Mouse (Mus musculus): ENCODE data around the gene Prss56.

The Prss56 gene

DNA sequence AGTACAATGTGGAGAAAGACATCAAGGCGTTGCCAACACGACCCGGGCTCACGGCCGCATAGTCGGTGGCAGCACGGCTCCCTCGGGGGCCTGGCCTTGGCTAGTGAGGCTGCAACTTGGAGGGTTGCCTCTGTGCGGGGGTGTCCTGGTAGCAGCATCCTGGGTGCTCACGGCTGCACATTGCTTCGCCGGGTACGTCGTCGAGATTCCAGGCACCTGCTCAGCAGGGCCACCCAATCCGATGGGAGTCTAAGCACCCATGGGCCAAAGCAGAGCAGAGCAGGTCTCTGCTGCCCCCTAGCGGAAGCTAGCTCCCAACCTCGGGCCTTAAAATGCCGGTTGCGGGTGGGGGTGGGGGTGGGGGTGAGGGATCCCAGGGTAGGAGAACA is 1.6 kb downstream of the Prss56 start:
- no peak for DNase-seq (ENCODE audit: extremely low read depth, low read depth, low spot score)

DNA sequence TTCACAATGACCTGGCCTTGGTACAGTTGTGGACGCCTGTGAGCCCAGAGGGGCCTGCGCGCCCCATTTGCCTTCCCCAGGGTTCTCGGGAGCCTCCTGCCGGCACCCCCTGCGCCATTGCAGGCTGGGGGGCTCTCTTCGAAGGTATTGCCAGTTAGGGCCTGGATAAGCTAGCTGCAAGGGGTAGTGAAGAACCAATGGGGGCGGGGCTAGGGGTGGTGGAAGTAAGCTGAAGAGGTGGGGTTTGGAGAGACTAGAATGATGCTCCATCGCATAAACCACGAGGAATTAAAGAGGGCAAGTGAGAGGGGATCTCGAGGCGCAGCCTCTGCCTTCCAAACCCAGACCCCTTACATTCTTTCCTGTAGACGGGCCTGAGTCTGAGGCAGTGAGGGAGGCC is 2.4 kb downstream of the Prss56 start:
- no peak for DNase-seq (ENCODE audit: extremely low read depth, low read depth, low spot score)

DNA sequence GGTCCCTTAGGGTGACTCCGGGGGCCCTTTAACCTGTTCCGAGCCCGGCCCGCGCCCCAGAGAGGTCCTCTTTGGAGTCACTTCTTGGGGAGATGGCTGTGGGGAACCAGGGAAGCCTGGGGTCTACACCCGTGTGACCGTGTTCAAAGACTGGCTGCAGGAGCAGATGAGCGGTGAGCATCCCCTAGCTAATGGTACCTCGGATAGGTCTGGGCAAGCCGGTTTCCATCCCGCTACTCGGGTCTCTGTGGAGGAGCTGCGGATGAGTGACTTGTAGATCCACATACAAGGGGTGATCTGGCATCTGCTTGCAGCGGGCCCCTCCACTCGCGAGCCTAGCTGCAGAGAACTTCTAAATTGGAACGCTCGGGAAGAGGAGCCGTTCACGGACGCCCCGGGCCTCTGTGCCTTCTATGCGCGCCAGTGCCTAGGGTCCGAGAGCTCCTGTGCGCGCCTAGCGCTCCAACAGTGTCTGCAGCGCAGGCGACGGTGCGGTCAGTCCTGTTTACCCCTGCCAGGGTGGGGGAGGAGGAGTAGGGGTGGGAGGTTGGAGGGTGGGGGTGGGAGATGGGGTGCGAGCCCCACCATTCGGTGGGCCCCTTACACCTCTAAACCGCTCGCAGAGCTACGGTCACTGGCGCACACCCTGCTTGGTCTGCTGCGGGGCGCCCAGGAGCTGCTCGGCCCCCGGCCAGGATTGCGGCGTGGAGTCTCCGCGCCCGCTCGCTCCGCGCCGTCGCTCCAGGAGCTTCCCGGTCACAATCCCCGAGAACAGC is 3.3 kb downstream of the Prss56 start:
- DNase-seq (ENCODE audit: extremely low read depth, low read depth, low spot score) = no peak

DNA sequence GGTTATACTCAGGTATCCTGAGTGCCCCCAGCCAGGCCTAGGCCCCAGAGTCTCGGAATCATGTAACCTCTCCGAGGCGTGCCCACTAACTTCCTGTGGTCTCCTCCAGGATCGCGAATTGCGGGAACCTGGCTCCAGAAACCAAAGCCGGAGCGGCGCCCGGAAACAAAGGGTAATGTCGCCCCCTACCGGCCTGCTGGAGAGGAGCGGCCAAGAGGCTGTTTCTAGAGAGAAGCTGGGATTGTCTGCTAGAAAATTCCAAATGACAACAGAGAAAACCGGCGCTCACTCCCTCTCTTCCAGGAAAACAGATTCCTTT is 3.9 kb downstream of the Prss56 start:
- no peak for DNase-seq (ENCODE audit: extremely low read depth, low read depth, low spot score)

DNA sequence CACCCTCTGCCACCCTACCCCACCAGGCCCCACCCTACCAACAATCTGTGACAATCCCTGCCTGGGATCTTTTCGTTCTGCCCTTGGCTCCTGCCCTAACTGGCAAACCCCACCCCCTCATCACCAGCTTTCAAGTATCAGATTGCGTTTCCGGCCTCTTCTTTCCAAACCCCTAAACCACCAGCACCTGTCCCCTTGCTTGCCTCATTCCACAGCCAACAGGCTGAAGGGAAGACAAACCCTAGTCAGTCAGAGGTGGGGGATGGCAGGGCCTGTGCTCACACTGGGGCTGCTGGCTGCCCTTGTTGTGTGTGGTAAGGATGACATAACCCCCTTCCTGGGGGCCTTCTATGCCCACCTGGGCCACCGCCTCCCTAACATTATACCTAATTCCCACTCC is 7.3 kb downstream of the Prss56 start, which contains the start of gene Chrnd:
Gene Chrnd, plus strand, starts transcription at position 179 of the 400 bp plus-strand sequence.
- no peak for DNase-seq (ENCODE audit: extremely low read depth, low read depth, low spot score)

DNA sequence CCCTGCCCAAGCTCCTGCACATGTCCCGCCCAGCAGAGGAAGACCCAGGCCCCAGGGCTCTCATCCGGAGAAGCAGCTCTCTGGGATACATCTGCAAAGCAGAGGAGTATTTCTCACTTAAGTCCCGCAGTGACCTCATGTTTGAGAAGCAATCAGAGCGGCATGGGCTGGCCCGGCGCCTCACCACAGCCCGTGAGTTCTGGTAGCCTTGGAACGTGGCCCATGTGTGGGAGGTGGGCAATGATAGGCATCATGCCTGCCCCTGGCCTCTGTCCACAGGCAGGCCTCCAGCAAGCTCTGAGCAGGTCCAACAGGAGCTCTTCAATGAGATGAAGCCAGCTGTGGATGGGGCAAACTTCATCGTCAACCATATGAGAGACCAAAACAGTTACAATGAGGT is 14.2 kb downstream of the Prss56 start:
- DNase-seq (ENCODE audit: extremely low read depth, low read depth, low spot score) = no peak

DNA sequence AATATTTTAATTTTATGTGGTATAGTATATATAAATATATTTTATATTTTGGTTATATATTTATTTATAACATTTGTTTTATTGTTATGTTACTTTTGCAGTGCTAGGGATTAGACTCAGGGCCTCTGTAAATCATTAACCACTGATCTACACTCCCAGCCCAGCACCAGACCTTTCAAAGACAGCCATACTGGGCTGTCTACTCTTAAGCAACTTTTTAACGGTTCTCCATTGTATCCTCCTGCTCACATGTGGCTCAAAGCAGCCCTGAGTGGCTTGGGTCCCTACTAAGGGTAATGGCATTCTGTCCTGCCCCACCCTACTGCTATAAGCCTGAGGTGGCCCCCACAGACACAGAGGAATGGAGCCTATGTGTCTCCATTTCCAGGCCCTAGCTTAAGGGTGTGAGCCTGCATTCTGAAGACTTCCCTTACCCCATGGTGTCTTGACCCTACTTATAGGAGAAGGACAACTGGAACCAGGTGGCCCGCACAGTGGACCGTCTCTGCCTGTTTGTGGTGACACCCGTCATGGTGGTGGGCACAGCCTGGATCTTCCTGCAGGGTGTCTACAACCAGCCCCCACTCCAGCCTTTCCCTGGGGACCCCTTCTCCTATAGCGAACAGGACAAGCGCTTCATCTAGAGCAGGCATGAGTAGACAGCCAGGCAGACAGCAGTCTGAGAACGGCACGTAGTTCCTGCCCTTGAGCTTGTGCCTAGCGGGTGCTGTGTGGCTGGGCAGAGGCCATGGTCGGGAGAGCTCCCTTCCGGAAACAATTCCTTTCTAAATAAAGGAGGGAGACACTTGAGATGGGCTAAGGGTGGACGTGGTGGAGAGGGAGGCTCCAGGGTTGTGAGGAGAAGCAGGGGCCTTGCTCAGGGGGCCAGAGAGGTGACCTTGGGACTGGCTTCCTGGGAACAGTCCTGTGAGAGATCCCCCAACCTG is 15.3 kb downstream of the Prss56 start:
- DNase-seq (ENCODE audit: extremely low read depth, low read depth, low spot score) = no peak

DNA sequence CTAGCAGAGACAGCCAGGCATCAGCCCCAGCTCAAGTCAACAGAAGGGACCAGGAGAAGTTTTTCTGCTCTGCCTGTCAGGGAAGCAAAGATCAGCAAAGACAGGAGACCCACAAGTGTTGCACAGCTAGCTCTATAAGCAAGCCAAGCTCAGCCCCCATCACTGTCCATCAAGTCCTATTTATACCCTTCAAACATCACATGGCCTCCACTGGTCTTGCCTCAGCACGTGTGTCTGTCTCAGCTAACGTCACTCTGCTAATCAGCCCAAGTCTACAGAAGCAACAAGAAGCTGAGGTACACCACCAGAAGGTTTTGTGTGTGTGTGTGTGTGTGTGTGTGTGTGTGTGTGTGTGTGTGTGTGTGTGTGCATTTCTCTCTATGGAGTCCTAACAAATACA is 17.7 kb downstream of the Prss56 start:
- no peak for DNase-seq (ENCODE audit: extremely low read depth, low read depth, low spot score)

DNA sequence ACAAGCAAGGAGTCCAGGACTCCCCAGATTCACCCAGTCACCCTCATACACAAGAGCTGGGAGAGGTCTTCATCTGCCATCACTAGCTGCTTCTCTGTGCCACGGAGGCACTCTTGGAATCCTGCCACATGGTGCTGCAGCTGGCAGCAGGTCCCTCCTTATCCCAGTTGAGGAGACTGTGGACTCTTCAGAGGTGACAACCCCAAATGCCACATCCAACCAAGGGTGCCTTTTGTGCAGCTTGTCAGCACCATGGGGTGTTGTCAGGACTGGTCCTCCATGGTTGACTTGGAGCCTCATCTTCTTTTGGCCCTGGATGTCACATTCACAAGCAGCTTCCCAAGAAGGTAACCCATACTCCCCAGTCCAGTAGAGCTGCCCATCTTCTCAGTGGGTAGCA is 18.7 kb downstream of the Prss56 start:
- no peak for DNase-seq (ENCODE audit: extremely low read depth, low read depth, low spot score)

DNA sequence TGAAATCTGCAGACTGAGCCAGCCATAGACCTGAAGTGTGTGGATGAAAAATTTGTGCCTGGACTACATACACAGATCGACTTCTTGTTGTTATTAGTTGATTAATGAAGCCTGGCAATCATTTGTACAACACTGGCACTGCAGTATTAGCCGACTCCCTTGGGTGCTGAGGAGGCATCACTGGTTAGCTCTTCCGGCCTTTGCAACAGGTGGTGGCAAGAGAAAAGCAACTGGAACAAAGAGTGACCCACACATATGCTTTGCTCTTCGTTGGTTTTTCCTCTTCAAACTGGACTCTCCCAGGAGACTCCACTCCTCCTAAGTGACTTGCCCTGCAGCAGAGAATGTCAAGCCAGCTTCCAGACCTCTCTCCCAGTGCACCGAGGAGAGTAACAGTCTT is 20.7 kb downstream of the Prss56 start:
- no peak for DNase-seq (ENCODE audit: extremely low read depth, low read depth, low spot score)

DNA sequence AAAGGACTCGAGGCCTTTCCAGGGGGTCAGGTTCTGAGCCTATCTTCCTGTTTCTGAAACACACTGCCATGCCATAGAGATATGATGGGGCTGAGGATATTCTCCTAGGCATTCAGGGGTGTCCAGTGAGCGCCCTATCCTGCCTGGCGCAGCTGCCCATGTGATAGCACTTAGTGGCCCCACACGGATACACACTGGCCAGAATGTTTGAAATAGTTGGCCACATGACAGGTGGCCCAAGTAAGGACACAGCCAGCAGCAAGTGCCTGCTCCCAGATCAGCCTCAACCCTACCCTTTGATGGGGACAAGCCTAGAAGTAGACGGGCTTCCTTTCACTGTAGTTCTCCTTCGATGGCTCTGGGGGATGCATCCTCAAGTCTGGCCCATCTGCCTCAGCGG is 21.4 kb downstream of the Prss56 start, which contains the start of gene Chrng:
Gene Chrng, plus strand, starts transcription at position 193 of the 400 bp plus-strand sequence.
- no peak for DNase-seq (ENCODE audit: extremely low read depth, low read depth, low spot score)

DNA sequence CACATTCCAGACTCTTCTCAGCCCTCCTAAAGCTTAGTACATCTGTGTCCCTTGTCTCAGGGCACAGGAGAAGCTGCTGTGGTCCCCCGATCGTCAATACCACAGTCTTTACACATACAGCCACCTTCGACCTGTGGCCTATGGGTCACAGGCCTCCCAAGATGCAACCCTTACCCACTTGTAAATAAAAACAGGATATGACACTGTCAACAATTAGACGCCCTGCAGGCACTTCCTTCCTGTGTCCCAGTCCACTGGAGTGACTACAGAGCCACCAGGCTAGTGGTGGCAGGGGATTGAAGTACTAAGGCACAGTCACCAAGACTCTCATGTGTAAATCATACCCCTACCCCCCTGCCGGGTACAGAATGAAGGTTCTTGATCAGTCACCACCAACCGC is 21.9 kb downstream of the Prss56 start:
- DNase-seq (ENCODE audit: extremely low read depth, low read depth, low spot score) = no peak

DNA sequence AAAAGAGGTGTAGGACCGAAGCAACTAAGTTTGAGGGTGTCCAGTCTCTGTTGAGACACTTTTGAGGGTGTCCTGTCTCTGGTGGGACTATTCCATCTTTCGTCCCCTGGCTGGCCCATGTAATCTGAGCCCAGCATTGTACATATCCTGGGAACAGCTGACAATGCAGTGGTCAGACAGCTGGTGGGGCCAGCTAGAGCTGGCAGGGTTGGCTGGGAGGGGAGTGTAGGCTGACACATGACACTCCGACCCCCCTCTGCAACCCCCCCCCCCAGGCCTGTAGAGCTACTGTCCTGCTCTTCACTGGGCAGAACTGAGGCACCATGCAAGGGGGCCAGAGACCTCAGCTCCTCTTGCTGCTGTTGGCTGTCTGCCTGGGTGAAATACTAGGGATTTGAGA is 22.4 kb downstream of the Prss56 start:
- DNase-seq (ENCODE audit: extremely low read depth, low read depth, low spot score) = no peak

DNA sequence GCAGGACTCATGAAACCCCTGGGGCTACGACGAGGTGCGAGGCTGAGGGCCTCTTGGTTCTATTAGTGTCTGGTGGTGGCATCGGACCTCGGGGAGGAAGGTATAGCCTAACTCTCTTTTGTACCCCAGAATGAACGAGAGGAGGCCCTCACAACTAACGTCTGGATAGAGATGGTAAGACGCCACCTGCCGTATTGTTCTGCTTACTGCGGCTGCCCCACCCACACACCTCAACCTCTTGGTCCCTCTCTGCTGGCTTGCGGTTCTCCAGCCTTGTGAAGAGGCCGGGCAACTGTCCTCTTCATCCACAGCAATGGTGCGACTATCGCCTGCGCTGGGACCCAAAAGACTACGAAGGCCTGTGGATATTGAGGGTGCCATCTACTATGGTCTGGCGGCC is 23.2 kb downstream of the Prss56 start:
- DNase-seq (ENCODE audit: extremely low read depth, low read depth, low spot score) = no peak

DNA sequence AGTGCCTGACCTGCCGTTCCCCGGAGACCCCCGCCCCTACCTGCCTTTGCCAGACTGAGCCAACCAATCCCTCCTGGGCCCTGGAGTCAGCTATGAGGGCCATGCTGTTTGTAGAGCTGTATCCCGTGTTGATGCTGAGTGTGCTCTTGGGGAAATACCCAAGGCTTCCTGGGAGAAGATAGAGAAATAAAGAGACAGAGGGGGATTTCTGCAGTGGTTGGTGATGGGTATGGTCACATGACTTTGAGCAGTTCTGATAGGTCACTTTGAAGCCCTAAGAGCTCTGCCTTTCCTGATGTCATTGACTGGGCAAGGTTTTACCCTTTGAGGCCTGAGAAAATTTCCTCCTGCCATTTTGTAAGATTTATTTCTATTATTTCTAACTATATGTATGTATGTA is 28.3 kb downstream of the Prss56 start:
- no peak for DNase-seq (ENCODE audit: extremely low read depth, low read depth, low spot score)

DNA sequence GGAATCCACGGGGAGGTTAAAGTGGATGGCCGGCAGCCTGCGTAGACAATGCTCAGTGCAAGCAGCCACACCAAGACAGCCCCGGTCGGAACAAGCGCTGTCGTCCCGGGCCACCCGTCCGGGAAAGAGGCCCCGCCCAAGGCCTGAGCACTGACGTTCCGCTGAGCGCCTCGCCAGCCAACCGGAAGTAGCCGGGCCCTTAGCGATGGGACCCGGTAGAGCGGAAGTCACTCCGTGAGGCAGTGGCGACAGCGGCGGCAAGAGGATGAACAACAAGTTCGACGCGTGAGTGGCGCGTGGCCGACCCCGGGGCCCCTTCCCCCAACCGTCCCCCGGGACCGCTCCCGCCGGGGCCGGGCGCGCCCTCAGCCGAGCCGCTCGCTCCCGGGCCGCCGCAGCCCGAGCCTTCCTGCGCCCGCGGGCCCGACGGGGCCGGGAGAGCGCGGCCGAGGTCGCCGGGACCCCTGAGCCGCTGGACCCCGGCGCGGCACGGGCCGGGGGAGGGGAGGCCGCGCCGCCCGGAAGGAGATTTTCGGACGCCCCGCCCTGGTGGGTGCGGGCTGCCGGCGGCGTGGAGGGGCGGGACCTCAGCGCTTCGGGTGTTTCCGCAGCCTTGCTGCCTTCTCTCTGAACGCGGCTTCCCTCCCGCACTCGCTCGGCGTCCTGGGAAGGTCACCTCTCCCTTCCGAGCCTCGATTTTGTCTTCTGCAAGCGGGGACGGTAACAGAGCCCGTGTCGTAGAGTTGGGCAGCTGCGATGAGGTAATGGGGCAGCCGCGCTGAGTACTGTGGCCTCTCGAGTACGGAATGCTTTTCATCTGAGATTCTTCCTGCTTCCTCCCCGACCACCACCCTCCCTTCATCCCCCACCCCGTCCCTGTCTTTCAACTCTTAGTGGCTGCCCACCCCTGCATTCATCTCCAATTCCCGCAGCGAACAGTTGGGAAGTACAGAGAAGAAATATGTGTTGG is 30.9 kb downstream of the Prss56 start, which contains the start of gene Eif4e2:
Gene Eif4e2, plus strand, starts transcription at position 180 of the 970 bp plus-strand sequence.
- peak; percentile 21 for DNase-seq (ENCODE audit: extremely low read depth, low read depth, low spot score)

DNA sequence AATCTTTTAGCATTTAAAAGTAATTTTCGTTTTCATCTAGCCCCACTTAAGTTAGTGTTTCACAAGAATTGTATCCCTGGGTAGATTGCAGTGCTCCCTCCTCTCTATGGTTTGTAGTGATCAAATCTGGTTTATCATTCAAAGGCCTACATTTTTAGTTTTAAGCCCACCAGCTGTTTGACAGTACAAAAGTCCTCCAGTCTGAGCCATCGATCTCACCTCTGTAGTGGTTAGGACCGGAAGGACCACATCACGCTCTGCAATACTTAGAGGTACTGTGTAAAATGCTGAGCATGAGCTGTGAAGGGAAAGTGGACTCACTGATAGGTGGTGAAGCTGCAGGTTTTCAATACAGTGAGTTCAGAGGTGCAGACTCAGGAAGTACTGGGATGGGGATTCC is 31.6 kb downstream of the Prss56 start:
- DNase-seq (ENCODE audit: extremely low read depth, low read depth, low spot score) = no peak

DNA sequence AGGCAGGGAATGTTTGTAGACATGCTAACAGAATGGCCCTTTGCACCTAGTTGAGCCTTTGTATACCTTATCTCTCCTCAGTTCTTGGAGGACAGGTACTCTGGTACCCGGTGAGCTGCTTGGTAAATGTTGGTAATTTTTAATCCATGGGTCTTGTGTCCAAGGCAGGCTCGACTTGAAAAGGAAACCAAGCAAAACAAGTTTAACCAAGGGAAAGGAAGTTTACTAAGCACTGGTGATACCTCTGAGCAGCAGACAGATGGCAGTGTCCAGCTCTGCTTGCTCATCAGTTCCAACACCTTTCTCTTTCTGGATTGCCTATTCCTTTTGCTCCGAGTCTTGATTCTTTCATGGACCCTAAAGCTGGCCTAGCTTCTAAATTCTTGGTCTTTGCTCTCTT is 34.8 kb downstream of the Prss56 start:
- no peak for DNase-seq (ENCODE audit: extremely low read depth, low read depth, low spot score)

DNA sequence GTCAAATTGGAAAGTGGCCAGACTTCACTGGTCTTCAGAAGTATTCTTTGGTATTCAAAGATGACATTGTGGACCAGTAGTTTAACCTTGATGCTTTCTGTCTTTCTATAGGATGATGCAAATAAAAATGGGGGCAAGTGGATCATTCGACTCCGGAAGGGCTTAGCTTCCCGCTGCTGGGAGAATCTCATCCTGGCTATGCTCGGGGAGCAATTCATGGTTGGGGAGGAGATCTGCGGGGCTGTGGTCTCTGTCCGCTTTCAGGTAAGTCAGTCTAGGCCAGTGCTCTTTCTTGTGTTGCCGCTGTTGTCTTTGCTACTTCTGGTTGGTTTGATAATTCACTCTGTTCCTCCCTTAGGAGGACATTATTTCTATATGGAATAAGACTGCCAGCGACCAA is 42.6 kb downstream of the Prss56 start:
- DNase-seq (ENCODE audit: extremely low read depth, low read depth, low spot score) = no peak

DNA sequence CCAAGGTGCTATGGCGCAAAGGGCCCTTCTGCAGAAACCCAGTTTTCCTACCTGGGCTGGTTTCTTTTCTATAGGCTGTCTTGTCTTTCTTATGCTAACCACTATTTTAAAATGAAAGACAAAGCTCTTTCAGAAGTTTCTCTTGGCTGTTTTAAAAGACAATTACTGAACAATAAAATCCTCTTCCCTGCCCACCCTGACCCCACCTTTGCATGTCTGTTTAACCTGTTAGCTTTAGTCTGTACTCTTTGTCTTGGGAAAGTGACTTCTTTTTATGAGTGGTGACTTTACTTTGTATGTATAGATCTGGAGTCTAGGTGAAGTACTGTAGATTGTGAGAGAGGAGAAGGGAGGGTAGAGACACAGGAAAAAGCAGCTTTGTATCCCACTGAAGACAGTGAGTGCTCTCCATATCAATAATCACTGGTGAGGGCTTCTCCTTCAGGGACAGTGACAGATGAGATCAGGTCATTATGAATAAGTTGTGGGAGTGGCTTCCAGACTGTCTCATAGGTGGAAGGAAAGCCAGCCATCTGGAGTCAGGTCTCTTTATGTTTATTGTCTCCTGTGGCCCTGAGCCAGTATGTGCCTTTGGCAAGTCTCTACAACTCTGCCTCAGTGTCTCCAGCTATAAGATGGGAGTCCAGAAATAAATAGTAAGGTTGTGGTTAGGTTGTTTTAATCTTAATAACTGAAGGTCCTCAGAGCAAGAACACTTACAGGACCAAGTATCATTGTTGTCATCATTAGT is 43.5 kb downstream of the Prss56 start:
- no peak for DNase-seq (ENCODE audit: extremely low read depth, low read depth, low spot score)

All from fat pad, adult 2 months (tissue).